Mouse (Mus musculus): ENCODE results near the gene Aen.

Aen gene

GRCm38 (mm10) chr7:78895021-78895652 lies 517 bp upstream of the Aen start:
- DNase-seq = no peak

DNA sequence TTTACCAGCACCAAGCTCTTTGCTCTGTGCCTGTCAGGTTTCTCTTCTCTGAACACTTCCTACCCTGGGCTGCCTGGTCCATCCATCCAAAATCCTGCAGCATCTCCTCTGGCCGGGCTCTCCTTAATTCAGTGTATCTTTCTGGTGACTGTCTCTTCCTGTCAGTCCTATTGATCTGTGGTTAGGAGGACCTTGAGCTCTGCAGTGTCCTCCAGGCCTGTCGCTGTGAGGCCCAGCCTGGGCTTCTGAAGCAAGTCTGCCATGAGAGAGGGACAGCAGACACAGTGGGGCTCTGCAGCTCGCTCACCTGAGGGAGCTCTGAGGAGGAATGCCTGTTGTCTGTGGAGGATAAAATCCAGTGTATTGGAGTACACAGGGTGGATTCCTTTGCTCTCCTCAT lies 1.9 kb downstream of the Aen start:
- DNase-seq = no peak

GRCm38 (mm10) chr7:78903174-78903870 lies 7.7 kb downstream of the Aen start:
- no peak for DNase-seq

- DNase-seq = no peak
These were observed 8.5 kb downstream of the Aen start for GRCm38 (mm10) chr7:78904175-78904574.

DNA sequence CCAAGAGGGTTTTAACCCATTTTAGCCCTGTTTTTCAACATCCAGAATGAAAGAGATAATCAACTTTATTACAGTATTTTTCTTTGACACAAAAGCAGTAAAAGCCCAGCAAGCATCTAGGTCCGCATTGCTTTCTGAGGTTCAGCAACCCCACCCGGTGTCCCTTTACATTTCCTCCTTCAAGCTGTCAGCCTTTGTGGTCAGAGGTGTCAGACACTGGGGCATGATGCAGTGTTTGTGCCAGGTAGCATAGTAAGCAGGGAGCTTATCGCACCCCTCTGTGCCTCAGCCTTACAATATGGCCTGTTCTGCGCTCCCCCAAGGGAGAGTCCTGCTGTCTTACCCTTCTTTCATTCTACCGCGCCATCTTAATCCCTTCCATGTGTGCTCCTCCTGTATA lies 13.4 kb downstream of the Aen start:
- DNase-seq = no peak

- DNase-seq = no peak
These were observed 14.9 kb downstream of the Aen start for GRCm38 (mm10) chr7:78910336-78911098.

- DNase-seq = no peak
These were observed 15.6 kb downstream of the Aen start for GRCm38 (mm10) chr7:78911209-78911608.

- DNase-seq = no peak
These were observed 16.8 kb downstream of the Aen start for GRCm38 (mm10) chr7:78912253-78912973.

DNA sequence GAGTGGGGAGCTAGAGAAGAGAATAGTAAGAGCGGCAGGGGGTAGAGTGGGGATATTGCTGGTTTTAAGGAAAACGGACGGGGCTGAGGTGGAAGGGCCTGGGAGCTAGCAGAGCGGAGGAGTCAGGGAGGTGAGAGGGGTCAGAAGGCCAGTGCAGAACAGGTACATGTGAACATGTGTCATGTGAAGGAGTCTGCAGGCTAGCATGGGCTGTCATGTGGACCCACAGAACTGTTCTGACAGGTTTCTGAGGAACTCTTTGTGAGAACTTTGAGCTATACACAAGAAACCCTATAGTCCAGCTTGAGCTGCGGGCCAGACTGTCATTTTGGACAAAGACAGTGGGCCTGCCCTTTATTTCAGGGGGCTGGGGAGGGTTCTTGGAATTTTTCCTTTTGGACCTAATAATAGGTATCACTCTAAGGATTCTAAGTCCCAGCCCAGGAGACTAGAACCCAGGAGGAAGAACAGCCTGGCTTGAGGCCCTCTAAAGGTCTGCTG lies 17.4 kb downstream of the Aen start, which contains the start of gene Isg20:
TSS of gene Isg20 (plus strand) at position 451 of the 501 bp plus-strand sequence.
- DNase-seq = no peak

DNA sequence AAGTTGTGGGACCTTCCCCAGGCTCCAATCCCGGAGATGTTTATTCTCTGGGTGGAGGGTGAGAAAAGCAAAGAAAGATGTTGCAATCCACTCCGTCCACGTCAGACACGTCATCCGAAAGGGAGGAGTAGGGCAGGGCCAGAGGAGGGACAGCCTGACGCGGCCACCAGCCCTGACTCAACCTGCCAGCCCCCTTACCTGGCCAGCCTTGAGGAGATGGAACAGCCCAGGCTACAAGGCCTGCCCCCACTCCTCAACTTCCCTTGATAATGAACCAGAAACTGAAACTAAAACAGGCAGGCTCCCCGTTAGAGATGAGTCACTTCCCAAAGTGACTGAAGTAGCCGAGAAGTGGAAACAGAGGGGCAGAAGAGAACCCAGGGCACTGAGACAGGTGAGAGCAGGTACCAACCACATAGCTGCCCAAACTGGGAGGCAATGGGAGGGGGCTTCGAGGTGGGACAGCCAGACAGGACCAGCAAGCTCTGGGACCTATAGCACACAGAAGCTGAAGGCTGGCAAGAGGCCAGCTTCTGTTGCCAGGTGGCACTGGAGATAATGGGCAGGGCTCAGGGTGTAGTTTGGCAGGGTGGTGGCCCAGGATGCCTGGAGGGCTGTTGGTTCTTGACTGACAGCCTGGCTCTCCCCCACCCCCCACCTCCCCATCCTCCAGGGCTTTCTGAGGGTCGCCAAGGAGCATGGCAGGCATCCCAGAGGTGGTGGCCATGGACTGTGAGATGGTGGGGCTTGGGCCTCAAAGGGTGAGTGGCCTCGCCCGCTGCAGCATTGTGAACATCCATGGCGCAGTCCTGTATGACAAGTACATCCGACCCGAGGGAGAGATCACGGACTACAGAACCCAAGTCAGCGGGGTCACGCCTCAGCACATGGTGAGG lies 18.2 kb downstream of the Aen start:
- DNase-seq = no peak

- no peak for DNase-seq
These were observed 18.8 kb downstream of the Aen start for GRCm38 (mm10) chr7:78914545-78914845.

- no peak for DNase-seq
These were observed 19.3 kb downstream of the Aen start for GRCm38 (mm10) chr7:78914896-78915510.

DNA sequence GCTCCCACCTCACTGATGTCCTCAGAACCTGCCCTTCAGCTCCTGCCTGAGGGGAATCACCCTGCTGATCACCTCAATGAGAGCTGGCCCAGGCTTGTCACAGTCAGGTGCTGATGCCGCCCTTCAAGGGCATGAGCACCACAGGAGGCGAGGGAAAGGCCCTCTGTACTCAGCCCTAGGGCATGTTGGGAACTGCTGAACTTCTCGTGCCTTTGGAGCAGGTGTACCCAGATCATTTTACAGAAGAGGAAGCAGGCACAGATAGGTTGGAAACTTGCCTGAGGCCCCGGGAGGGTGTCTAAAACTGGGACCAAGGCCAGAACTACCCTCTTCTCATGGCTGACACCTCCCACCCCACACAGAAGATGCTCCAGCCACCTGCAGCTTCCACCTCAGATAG lies 23.0 kb downstream of the Aen start:
- no peak for DNase-seq

- DNase-seq = no peak
These were observed 26.9 kb downstream of the Aen start for GRCm38 (mm10) chr7:78922506-78922905.

- DNase-seq = peak; percentile 27
These were observed 28.6 kb downstream of the Aen start for GRCm38 (mm10) chr7:78924300-78924699.

DNA sequence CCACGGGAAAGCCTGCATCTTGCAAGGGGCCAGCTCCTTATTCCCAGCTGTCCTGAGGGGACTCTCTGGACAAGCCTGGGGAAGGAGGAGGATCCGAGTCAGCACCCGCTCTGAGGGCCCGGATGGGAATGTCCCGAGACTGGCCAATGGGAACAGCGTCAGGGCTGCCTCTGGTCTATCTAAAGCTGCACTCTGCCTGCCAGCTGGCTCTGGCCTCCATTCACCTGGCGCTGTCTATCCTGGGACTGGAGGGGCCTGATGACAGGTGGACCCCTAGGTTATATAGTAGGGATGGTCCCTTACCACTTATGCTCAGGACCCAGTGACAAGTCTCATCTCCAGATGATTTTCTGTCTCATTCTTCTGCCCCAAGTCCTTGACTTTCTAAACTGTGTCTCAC lies 29.1 kb downstream of the Aen start:
- DNase-seq = no peak

- DNase-seq = no peak
These were observed 30.0 kb downstream of the Aen start for GRCm38 (mm10) chr7:78925680-78926079.

DNA sequence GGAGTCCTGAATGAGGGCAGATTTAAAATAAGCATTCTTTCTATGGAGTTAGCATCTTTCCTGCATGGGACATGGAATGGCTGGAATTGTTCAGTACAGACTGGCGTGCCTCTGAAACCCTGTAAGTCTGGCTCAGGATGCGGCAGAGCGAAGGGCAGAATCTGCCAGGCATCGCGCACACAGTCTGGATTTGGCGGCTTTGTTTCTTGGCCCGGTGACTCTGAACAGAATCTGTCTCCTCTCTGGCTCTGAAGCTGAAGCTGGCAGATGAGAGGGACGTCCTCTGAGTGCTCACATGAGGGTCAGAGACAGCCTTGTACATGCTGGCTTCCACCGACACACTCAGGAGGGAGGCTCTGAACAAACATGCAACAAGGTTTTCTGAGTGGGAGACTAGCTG lies 30.5 kb downstream of the Aen start:
- no peak for DNase-seq

- no peak for DNase-seq
These were observed 31.6 kb downstream of the Aen start for GRCm38 (mm10) chr7:78927266-78927665.

- no peak for DNase-seq
These were observed 43.4 kb downstream of the Aen start for GRCm38 (mm10) chr7:78938957-78939602.

- DNase-seq = no peak
These were observed 45.3 kb downstream of the Aen start for GRCm38 (mm10) chr7:78940971-78941370.
